Mouse (Mus musculus) ES-Bruce4 (cell line): ENCODE results near the gene Ece1. TPM values are rescaled to one million over a fixed set of nuclear protein-coding genes. Genes with fewer than 3 reads are reported as not detected.
A peak's percentile ranks its signal among the peaks of the same experiment; 100 is the strongest.

ENCODE experiments used
- H3K27ac ChIP-seq: 2 replicates; pipeline ENCODE4 v1.5.1; 2012; ENCODE audit warnings: low read length, inconsistent platforms; ENCODE audit not compliant: insufficient read depth
- H3K27me3 ChIP-seq: 2 replicates; pipeline ENCODE4 v1.6.1; 2012; ENCODE audit warnings: mild to moderate bottlenecking, low read length, inconsistent platforms; ENCODE audit not compliant: control insufficient read depth, poor library complexity, insufficient read depth, severe bottlenecking
- H3K36me3 ChIP-seq: 2 replicates; pipeline ENCODE4 v1.6.1; 2012; ENCODE audit warnings: inconsistent platforms, mild to moderate bottlenecking, low read length, moderate library complexity; ENCODE audit not compliant: control insufficient read depth, poor library complexity, insufficient read depth, severe bottlenecking
- H3K4me1 ChIP-seq: one replicate; pipeline ENCODE4 v1.8.1; 2011; ENCODE audit warnings: low read length; ENCODE audit not compliant: control insufficient read depth, insufficient read depth
- H3K4me3 ChIP-seq: 2 replicates; pipeline ENCODE4 v1.5.1; 2011; ENCODE audit warnings: low read depth, mild to moderate bottlenecking, low read length
- H3K9ac ChIP-seq: 2 replicates; pipeline ENCODE4 v1.6.1; 2012; ENCODE audit warnings: low read depth, mild to moderate bottlenecking, inconsistent platforms; ENCODE audit not compliant: poor library complexity, severe bottlenecking
- H3K9me3 ChIP-seq: replicated peaks from 2 replicates; pipeline ENCODE4 v1.6.1; 2012; ENCODE audit warnings: mild to moderate bottlenecking, low read length, inconsistent platforms; ENCODE audit not compliant: control insufficient read depth, poor library complexity, insufficient read depth, severe bottlenecking
- CTCF ChIP-seq: IDR thresholded peaks from one replicate; pipeline ENCODE4 v1.8.1; 2011; ENCODE audit warnings: low read depth, low read length
- EP300 ChIP-seq: IDR thresholded peaks from 2 replicates; pipeline ENCODE4 v1.6.1; 2011; ENCODE audit warnings: low read depth, low read length; ENCODE audit not compliant: insufficient read depth
- POLR2A ChIP-seq: IDR thresholded peaks from one replicate; pipeline ENCODE4 v1.8.1; 2011; ENCODE audit warnings: low read length; ENCODE audit not compliant: insufficient read depth
- polyA plus RNA-seq: library from polyadenylated mRNA; stranded (reverse); fragments of >200 nt; gene quantifications from 2 replicates; pipeline ENCODE4 v1.2.4, GENCODE M21; 2011; ENCODE audit warnings: low read depth; ENCODE audit not compliant: missing spikeins, insufficient read depth, insufficient read length

The Ece1 gene
- polyA plus RNA-seq, 1 experiment: 28.3 TPM

DNA sequence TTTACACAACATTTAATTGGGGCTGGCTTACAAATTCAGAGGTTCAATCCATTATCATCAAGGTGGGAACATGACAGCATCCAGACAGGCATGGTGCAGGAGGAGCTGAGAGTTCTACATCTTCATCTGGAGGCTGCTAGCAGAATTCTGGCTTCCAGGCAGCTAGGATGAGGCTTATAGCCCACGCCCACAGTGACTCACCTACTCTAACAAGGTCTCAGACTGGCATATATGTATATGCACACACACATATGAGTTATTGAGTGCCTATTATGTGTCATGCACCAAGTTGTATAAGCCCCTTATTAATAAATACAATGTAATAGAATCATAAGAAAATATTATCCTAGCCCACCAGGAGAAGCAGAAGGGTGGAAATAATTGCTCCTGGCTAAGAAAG is 120.8 kb downstream of the Ece1 start:
- TF ChIP-seq EP300: no peak
- no peak for TF ChIP-seq CTCF
- H3K27me3 ChIP-seq: no peaks in the 10 kb centered on the region

GRCm38 (mm10) chr4:137984212-137984611 is 122.2 kb downstream of the Ece1 start:
- Histone ChIP-seq H3K4me1 (no peaks in the 10 kb centered on the region), H3K27me3 (no peaks in the 10 kb centered on the region), H3K27ac (no peak overlapping the region), H3K4me3 (no peak overlapping the region), H3K9ac (no peak overlapping the region), H3K9me3 (no peaks in the 10 kb centered on the region), H3K36me3 (no peaks in the 10 kb centered on the region)
- TF ChIP-seq CTCF: no peak
- TF ChIP-seq POLR2A: no peak
- no peak for TF ChIP-seq EP300

More for the DNA sequence above, 120.8 kb downstream of the Ece1 start:
- Histone ChIP-seq H3K9me3 (no peaks in the 10 kb centered on the region), H3K4me1 (no peaks in the 10 kb centered on the region), H3K36me3 (no peaks in the 10 kb centered on the region), H3K4me3 (no peak overlapping the region), H3K9ac (no peak overlapping the region), H3K27ac (no peak overlapping the region)

GRCm38 (mm10) chr4:137984746-137985145 is 122.7 kb downstream of the Ece1 start:
- Histone ChIP-seq H3K9me3 (no peaks in the 10 kb centered on the region), H3K27me3 (no peaks in the 10 kb centered on the region), H3K9ac (no peak overlapping the region), H3K27ac (no peak overlapping the region), H3K4me1 (no peaks in the 10 kb centered on the region), H3K36me3 (no peaks in the 10 kb centered on the region), H3K4me3 (no peak overlapping the region)
- TF ChIP-seq CTCF (no peak), EP300 (no peak), POLR2A (no peak)

- H3K4me3 ChIP-seq: no peak overlapping the region
- no peaks in the 10 kb centered on the region for H3K4me1 ChIP-seq
- H3K36me3 ChIP-seq: no peaks in the 10 kb centered on the region
- no peak for TF ChIP-seq EP300
- no peak for TF ChIP-seq POLR2A
- TF ChIP-seq CTCF: no peak
- no peaks in the 10 kb centered on the region for H3K27me3 ChIP-seq
- H3K9me3 ChIP-seq: no peaks in the 10 kb centered on the region
- no peak overlapping the region for H3K27ac ChIP-seq
- H3K9ac ChIP-seq: no peak overlapping the region
Measured at GRCm38 (mm10) chr4:137989426-137989825, 127.4 kb downstream of the Ece1 start.

GRCm38 (mm10) chr4:137990433-137990832 is 128.4 kb downstream of the Ece1 start:
- Histone ChIP-seq H3K9me3 (no peaks in the 10 kb centered on the region), H3K36me3 (no peaks in the 10 kb centered on the region), H3K4me1 (no peaks in the 10 kb centered on the region), H3K4me3 (no peak overlapping the region), H3K27ac (no peak overlapping the region), H3K27me3 (no peaks in the 10 kb centered on the region), H3K9ac (no peak overlapping the region)
- TF ChIP-seq EP300 (no peak), CTCF (peak; percentile 45)

DNA sequence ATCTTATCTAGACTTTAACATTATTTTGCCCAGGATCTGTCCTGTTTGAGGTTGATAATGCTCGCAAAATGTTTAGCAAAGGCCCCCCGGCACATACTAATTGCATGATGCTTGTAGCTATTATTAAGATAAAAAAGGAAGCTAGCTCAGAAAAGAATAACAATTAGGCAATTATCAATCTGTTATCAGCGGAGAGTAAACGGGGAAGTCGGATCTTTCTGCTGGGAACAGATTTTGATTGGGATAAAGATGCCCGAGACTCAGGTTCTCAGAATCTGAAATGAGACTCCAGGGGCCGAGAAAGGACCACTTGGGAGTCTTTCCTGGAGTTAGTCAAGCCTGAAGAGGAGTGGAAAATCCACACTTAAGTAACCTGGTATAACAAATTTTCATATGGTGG is 129.2 kb downstream of the Ece1 start:
- Histone ChIP-seq H3K4me3 (no peak overlapping the region), H3K9ac (no peak overlapping the region)
- no peak for TF ChIP-seq CTCF
- TF ChIP-seq EP300: no peak
- no peak for TF ChIP-seq POLR2A

More for the DNA sequence above, 129.2 kb downstream of the Ece1 start:
- H3K36me3 ChIP-seq: no peaks in the 10 kb centered on the region
- no peaks in the 10 kb centered on the region for H3K9me3 ChIP-seq
- no peaks in the 10 kb centered on the region for H3K27me3 ChIP-seq
- H3K4me1 ChIP-seq: no peaks in the 10 kb centered on the region
- no peak overlapping the region for H3K27ac ChIP-seq
